Mouse (Mus musculus) c-Kit-negative CD71-positive TER-119-positive erythroid progenitor cells, embryonic 14.5 days (primary cell): ENCODE data around the gene Tnfaip3.

Experiments
- DNase-seq: peaks from one replicate; pipeline ENCODE4 v3.0.0-alpha.2; 2013; ENCODE audit warnings: low read depth, low spot score

Gene Tnfaip3

GRCm38 (mm10) chr10:18965601-18966000, 49.9 kb downstream of the Tnfaip3 start:
- DNase-seq, result no peak

- no peak for DNase-seq
These were observed 50.6 kb downstream of the Tnfaip3 start for GRCm38 (mm10) chr10:18964856-18965255.

- DNase-seq, result no peak
These were observed 55.5 kb downstream of the Tnfaip3 start for GRCm38 (mm10) chr10:18959777-18960492.

- no peak for DNase-seq
These were observed 61.8 kb downstream of the Tnfaip3 start for GRCm38 (mm10) chr10:18953706-18954071.

GRCm38 (mm10) chr10:18953011-18953705, 62.3 kb downstream of the Tnfaip3 start:
- DNase-seq, result no peak
